Mouse (Mus musculus) testis, adult 2 months (tissue): ENCODE data around the gene Myb.

Experiments used
- CTCF ChIP-seq: fragments of 200-500 bp; IDR thresholded peaks from 2 replicates; pipeline ENCODE4 v1.5.1; 2012; ENCODE audit warnings: low read depth, mild to moderate bottlenecking, inconsistent platforms, low read length, moderate library complexity; ENCODE audit not compliant: control insufficient read depth, insufficient read depth, insufficient replicate concordance
- POLR2A ChIP-seq: fragments of 200-500 bp; IDR thresholded peaks from 2 replicates; pipeline ENCODE4 v1.6.1; 2012; ENCODE audit warnings: low read depth, mild to moderate bottlenecking, inconsistent platforms, low read length, moderate library complexity; ENCODE audit not compliant: control insufficient read depth

GRCm38 (mm10) chr10:21152812-21153211 lies 8.0 kb downstream of the Myb start:
- TF ChIP-seq CTCF (no peak), POLR2A (no peak)
